24 mouse cellular contexts compared by ENCODE assay signal in the genomic region with DNA sequence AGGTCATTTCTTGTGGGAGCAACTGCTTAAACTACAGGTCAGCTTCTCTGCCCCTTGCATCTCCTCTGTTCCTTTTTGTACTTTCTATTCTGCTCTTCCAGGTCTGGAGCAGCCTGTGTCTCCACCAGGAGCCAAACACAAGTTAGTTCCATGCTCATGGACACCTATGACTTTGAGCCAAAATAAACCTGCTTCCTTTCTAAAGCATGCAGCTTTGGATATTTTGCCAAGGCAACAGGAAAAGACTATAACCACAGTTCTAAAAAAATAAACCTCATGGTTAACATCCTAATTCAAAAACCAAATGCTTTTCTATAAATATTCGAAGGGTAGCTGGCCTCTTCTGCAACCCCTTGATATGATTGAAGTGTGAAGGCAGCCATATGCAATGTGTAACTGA. TPM values are rescaled to one million over a fixed set of nuclear protein-coding genes. Genes with fewer than 3 reads are reported as not detected.
"Had no signal": no experiment of that assay in that cellular context is flagged by ENCODE, and none has a peak within 500 bp of the region (broad histone marks: within the 10 kb centered on the region; RNA-seq: fewer than 3 reads in every experiment).

No protein-coding gene starts in this region.

- DNase-seq: gastrocnemius, adult 2 months; gastrocnemius, postnatal 10 days; gastrocnemius, postnatal 25 days; heart, adult 2 months; heart, postnatal 10 days; heart, postnatal 4 days; kidney, adult 18-20 months; kidney, adult 8-10 months; kidney, postnatal 10 days; kidney, postnatal 25 days; kidney, postnatal 4 days; left cerebral cortex, postnatal 4 days had no signal

- ATAC-seq: hindbrain, embryonic 16.5 days; inflammation-experienced regulatory T-cells, adult 6 months; intestine, embryonic 15.5 days; intestine, postnatal 0 days; liver, embryonic 12.5 days had no signal

RNA-seq across cellular contexts. Expression of a gene that starts 19.9 kb away (rescaled TPM):
- total RNA-seq: granulocyte monocyte progenitor cell, adult 5-6 weeks; layer of hippocampus, adult 2 months; layer of hippocampus, postnatal 10 days; layer of hippocampus, postnatal 25 days; left cerebral cortex, adult 2 months; left cerebral cortex, postnatal 14 days; left cerebral cortex, postnatal 4 days; liver, adult 2 months had no signal
